Mouse (Mus musculus) liver, adult 2 months (tissue): ENCODE measurements around the gene Pa2g4. TPM values are rescaled to one million over a fixed set of nuclear protein-coding genes. Genes with fewer than 3 reads are reported as not detected.

Experiments used
- DNase-seq: peaks from one replicate; pipeline ENCODE4 v3.0.0-alpha.2; 2011; ENCODE audit warnings: low read depth, low spot score; ENCODE audit errors: extremely low read depth
- H3K27ac ChIP-seq: fragments of 200-500 bp; replicated peaks from 2 replicates; pipeline ENCODE4 v1.5.1; 2012; ENCODE audit warnings: low read depth, mild to moderate bottlenecking, control low read depth, inconsistent platforms, low read length; ENCODE audit not compliant: insufficient read depth
- H3K27me3 ChIP-seq: fragments of 200-500 bp; 2 replicates; pipeline ENCODE4 v1.6.1; 2012; ENCODE audit warnings: mild to moderate bottlenecking, moderate library complexity, low read length, inconsistent platforms; ENCODE audit not compliant: control insufficient read depth, insufficient read depth
- H3K36me3 ChIP-seq: fragments of 200-500 bp; 2 replicates; pipeline ENCODE4 v1.6.1; 2012; ENCODE audit warnings: low read length, inconsistent platforms; ENCODE audit not compliant: control insufficient read depth, insufficient read depth
- H3K4me1 ChIP-seq: fragments of 200-500 bp; 2 replicates; pipeline ENCODE4 v1.6.1; 2011; ENCODE audit warnings: low read length; ENCODE audit not compliant: control insufficient read depth, insufficient read depth
- H3K4me3 ChIP-seq: fragments of 200-500 bp; 2 replicates; pipeline ENCODE4 v1.5.1; 2011; ENCODE audit warnings: low read depth, mild to moderate bottlenecking, control low read depth, low read length, moderate library complexity; ENCODE audit not compliant: insufficient read depth
- H3K79me2 ChIP-seq: fragments of 200-500 bp; 2 replicates; pipeline ENCODE4 v1.6.1; 2012; ENCODE audit warnings: inconsistent platforms, mild to moderate bottlenecking, low read length, moderate library complexity; ENCODE audit not compliant: control insufficient read depth, insufficient read depth
- H3K9ac ChIP-seq: fragments of 200-500 bp; 2 replicates; pipeline ENCODE4 v1.6.1; 2012; ENCODE audit warnings: low read depth, mild to moderate bottlenecking, control low read depth, inconsistent platforms, low read length
- CTCF ChIP-seq: fragments of 200-500 bp; IDR thresholded peaks from 2 replicates; pipeline ENCODE4 v1.5.1; 2011; ENCODE audit warnings: low read depth, low read length, control low read depth
- POLR2A ChIP-seq: fragments of 200-500 bp; IDR thresholded peaks from 2 replicates; pipeline ENCODE4 v1.6.1; 2011; ENCODE audit warnings: low read length, control low read depth; ENCODE audit not compliant: insufficient read depth; ENCODE audit errors: extremely low read depth
- WGBS: fragments of 180-500 bp; shearing (Covaris S2); methylation state at CpG from one replicate; pipeline ENCODE4 v1.1.7; 2018; 5-methylcytosine and 5-hydroxymethylcytosine counted together
- polyA plus RNA-seq: library from polyadenylated mRNA; depleted of rRNA; stranded (reverse); fragments of >200 nt; gene quantifications from 2 replicates; pipeline ENCODE4 v1.2.3, GENCODE M21; 2012; rRNA removed
- total RNA-seq: library from RNA; depleted of rRNA; stranded (reverse); fragments of >200 nt; gene quantifications from 2 replicates; pipeline ENCODE4 v1.2.3, GENCODE M21; 2014; rRNA removed

The Pa2g4 gene
- total and polyA plus RNA-seq, 2 experiments: 17.6 to 24.7 TPM

DNA sequence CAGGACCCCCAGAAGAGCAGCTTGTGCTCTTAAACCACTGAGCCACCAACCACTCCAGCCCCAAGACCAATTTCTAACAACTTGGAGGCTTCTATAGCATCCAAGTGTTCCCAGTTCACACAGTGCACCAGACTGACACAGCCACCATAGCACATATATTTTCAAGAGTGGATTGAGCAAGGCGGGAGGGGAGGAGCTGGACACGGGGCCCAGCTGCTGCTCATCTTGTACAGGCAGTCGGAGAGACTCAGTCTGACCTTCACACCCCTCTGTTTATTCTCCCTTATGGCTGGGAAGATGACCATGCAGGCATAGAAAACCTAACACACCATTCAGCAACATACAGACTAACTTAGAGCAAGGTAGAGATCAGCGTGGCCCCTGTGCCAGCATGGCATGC, 56.0 kb downstream of the Pa2g4 start:
- Histone ChIP-seq H3K27me3 (no peaks in the 10 kb centered on the region), H3K36me3 (peaks cover 5% of the 10 kb centered on the region; the same call in 1 of the 2 replicates), H3K4me1 (no peaks in the 10 kb centered on the region), H3K9ac (no peak overlapping the region), H3K4me3 (no peak overlapping the region), H3K79me2 (peaks cover 4% of the 10 kb centered on the region; the same call in 1 of the 2 replicates), H3K27ac (no peak overlapping the region)
- TF ChIP-seq POLR2A: no peak
- TF ChIP-seq CTCF: no peak
- DNase-seq: no peak
- WGBS: 69% methylated on average over 4 of the region's 4 CpGs

DNA sequence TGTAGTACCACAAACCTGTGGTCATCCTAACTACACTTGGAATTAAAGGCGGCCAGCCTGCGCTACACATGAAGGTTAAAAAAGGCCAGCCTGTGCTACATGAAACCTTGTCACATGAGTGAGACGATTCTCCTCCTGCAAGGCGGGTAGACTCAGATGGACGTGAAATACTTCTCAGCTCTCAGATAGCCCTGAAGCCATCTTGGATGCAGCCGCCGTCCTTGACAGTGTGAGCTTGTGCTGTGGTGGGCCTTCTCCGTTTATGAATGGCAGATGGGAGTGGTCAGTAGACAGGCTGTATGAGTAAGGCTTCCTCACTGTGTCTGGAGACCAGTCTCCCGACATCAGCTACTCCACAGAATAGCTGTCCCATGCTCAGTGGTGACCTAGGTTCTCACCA, 56.6 kb downstream of the Pa2g4 start:
- no peak overlapping the region for H3K4me3 ChIP-seq
- peaks cover 5% of the 10 kb centered on the region; the same call in 1 of the 2 replicates for H3K36me3 ChIP-seq
- H3K79me2 ChIP-seq: peaks cover 4% of the 10 kb centered on the region; the same call in 1 of the 2 replicates
- DNase-seq: no peak
- H3K4me1 ChIP-seq: peaks cover 3% of the 10 kb centered on the region
- TF ChIP-seq POLR2A (no peak), CTCF (no peak)
- 91% methylated on average over 9 of the region's 9 CpGs for WGBS
- H3K9ac ChIP-seq: no peak overlapping the region
- no peaks in the 10 kb centered on the region for H3K27me3 ChIP-seq
- H3K27ac ChIP-seq: no peak overlapping the region

DNA sequence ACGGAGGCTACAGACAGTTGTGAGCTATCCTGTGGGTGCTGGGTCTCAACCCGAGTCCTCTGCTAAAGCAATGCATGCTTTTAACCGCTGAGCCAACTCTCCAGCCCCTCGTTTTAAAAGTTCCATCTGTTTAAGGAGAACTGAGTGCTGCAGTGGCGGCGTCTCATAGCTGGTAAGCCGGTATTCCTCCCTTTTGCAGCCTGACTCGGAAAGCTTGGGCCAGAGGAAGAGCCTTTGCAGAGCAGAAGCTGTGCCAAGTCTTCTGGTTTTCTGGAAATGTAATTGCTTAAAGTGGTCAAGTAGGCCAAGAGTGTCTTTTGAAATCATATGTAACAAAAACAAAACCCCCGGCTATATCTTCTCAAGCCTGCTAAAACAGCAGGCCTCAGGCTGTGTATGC, 57.5 kb downstream of the Pa2g4 start:
- whole genome bisulfite sequencing: 87% methylated on average over 9 of the region's 9 CpGs
- no peak overlapping the region for H3K27ac ChIP-seq
- DNase-seq: no peak
- peaks cover 4% of the 10 kb centered on the region; the same call in 1 of the 2 replicates for H3K79me2 ChIP-seq
- H3K4me1 ChIP-seq: peaks cover 3% of the 10 kb centered on the region
- peaks cover 2% of the 10 kb centered on the region; the same call in 1 of the 2 replicates for H3K36me3 ChIP-seq
- TF ChIP-seq CTCF (no peak), POLR2A (no peak)
- H3K4me3 ChIP-seq: no peak overlapping the region
- H3K27me3 ChIP-seq: no peaks in the 10 kb centered on the region
- H3K9ac ChIP-seq: no peak overlapping the region

Other genes starting within 250 kb of the Pa2g4 start
- 89.5 and 107 TPM in 2 replicates for gene Cnpy2, start 243.5 kb downstream of the Pa2g4 start, total RNA-seq
- gene Cnpy2, start 243.5 kb downstream of the Pa2g4 start, polyA plus RNA-seq: 69.0 and 72.0 TPM in 2 replicates
- 57.1 and 60.1 TPM in 2 replicates for gene Cs, start 228.3 kb downstream of the Pa2g4 start, total RNA-seq
- gene Cs, start 228.3 kb downstream of the Pa2g4 start, polyA plus RNA-seq: 99.6 and 115 TPM in 2 replicates
- gene Coq10a, start 197.0 kb downstream of the Pa2g4 start, total RNA-seq: 19.9 and 20.7 TPM in 2 replicates
- 57.9 and 65.7 TPM in 2 replicates for gene Coq10a, start 197.0 kb downstream of the Pa2g4 start, polyA plus RNA-seq
- gene Ankrd52, start 188.9 kb downstream of the Pa2g4 start, total RNA-seq: 5.6 and 9.3 TPM in 2 replicates
- gene Ankrd52, start 188.9 kb downstream of the Pa2g4 start, polyA plus RNA-seq: 11.8 and 14.8 TPM in 2 replicates
- 2.4 and 3.2 TPM in 2 replicates for gene Slc39a5, start 164.8 kb downstream of the Pa2g4 start, total RNA-seq
- gene Slc39a5, start 164.8 kb downstream of the Pa2g4 start, polyA plus RNA-seq: 2.0 and 8.9 TPM in 2 replicates
- 12.9 and 17.0 TPM in 2 replicates for gene Nabp2, start 154.5 kb downstream of the Pa2g4 start, total RNA-seq
- 22.3 and 27.9 TPM in 2 replicates for gene Nabp2, start 154.5 kb downstream of the Pa2g4 start, polyA plus RNA-seq
- gene Rnf41, start 154.3 kb downstream of the Pa2g4 start, total RNA-seq: 5.1 and 6.6 TPM in 2 replicates
- 5.9 TPM in 2 replicates for gene Rnf41, start 154.3 kb downstream of the Pa2g4 start, polyA plus RNA-seq
- gene Smarcc2, start 106.7 kb downstream of the Pa2g4 start, total RNA-seq: 13.8 and 21.9 TPM in 2 replicates
- 63.1 and 64.5 TPM in 2 replicates for gene Smarcc2, start 106.7 kb downstream of the Pa2g4 start, polyA plus RNA-seq
- gene Myl6, start 71.8 kb downstream of the Pa2g4 start, total RNA-seq: 477 and 556 TPM in 2 replicates
- 553 and 575 TPM in 2 replicates for gene Myl6, start 71.8 kb downstream of the Pa2g4 start, polyA plus RNA-seq
- 0.28 and 0.47 TPM in 2 replicates for gene Myl6b, start 67.3 kb downstream of the Pa2g4 start, total RNA-seq
- 1.1 and 1.6 TPM in 2 replicates for gene Myl6b, start 67.3 kb downstream of the Pa2g4 start, polyA plus RNA-seq
- 7.9 and 10.7 TPM in 2 replicates for gene Esyt1, start 40.1 kb downstream of the Pa2g4 start, total RNA-seq
- 9.2 and 12.8 TPM in 2 replicates for gene Esyt1, start 40.1 kb downstream of the Pa2g4 start, polyA plus RNA-seq
- gene Zc3h10, start 18.2 kb downstream of the Pa2g4 start, total RNA-seq: 3.2 and 4.4 TPM in 2 replicates
- gene Zc3h10, start 18.2 kb downstream of the Pa2g4 start, polyA plus RNA-seq: 6.8 and 8.1 TPM in 2 replicates
- 921 and 1,015 TPM in 2 replicates for gene Rpl41, start 16.7 kb downstream of the Pa2g4 start, total RNA-seq
- 794 TPM in 2 replicates for gene Rpl41, start 16.7 kb downstream of the Pa2g4 start, polyA plus RNA-seq
- 92.9 and 115 TPM in 2 replicates for gene Erbb3, start 23.7 kb upstream of the Pa2g4 start, total RNA-seq
- gene Erbb3, start 23.7 kb upstream of the Pa2g4 start, polyA plus RNA-seq: 37.4 and 37.9 TPM in 2 replicates
- 234 and 279 TPM in 2 replicates for gene Rps26, start 60.8 kb upstream of the Pa2g4 start, total RNA-seq
- gene Rps26, start 60.8 kb upstream of the Pa2g4 start, polyA plus RNA-seq: 425 and 439 TPM in 2 replicates
- 0.09 and 0.13 TPM in 2 replicates for gene Ikzf4, start 80.0 kb upstream of the Pa2g4 start, total RNA-seq
- gene Ikzf4, start 80.0 kb upstream of the Pa2g4 start, polyA plus RNA-seq: 0.60 and 0.80 TPM in 2 replicates
- 135 and 145 TPM in 2 replicates for gene Suox, start 108.1 kb upstream of the Pa2g4 start, total RNA-seq
- gene Suox, start 108.1 kb upstream of the Pa2g4 start, polyA plus RNA-seq: 103 and 168 TPM in 2 replicates
- 68.6 and 74.0 TPM in 2 replicates for gene Rab5b, start 130.3 kb upstream of the Pa2g4 start, total RNA-seq
- gene Rab5b, start 130.3 kb upstream of the Pa2g4 start, polyA plus RNA-seq: 78.8 and 80.5 TPM in 2 replicates
- gene Pmel, start 138.2 kb upstream of the Pa2g4 start, total RNA-seq: 0.09 and 0.40 TPM in 2 replicates
- gene Pmel, start 138.2 kb upstream of the Pa2g4 start, polyA plus RNA-seq: 0.72 and 0.83 TPM in 2 replicates
- gene Cdk2, start 139.0 kb upstream of the Pa2g4 start, total RNA-seq: 4.7 and 7.6 TPM in 2 replicates
- gene Cdk2, start 139.0 kb upstream of the Pa2g4 start, polyA plus RNA-seq: 7.0 and 8.3 TPM in 2 replicates
- 4.1 and 6.5 TPM in 2 replicates for gene Dgka, start 178.9 kb upstream of the Pa2g4 start, total RNA-seq
- gene Dgka, start 178.9 kb upstream of the Pa2g4 start, polyA plus RNA-seq: 7.1 and 7.2 TPM in 2 replicates
- 9.5 and 12.7 TPM in 2 replicates for gene Pym1, start 181.9 kb upstream of the Pa2g4 start, total RNA-seq
- gene Pym1, start 181.9 kb upstream of the Pa2g4 start, polyA plus RNA-seq: 15.0 and 15.6 TPM in 2 replicates
- 74.3 and 79.8 TPM in 2 replicates for gene Mmp19, start 224.9 kb upstream of the Pa2g4 start, total RNA-seq
- 48.4 and 67.5 TPM in 2 replicates for gene Mmp19, start 224.9 kb upstream of the Pa2g4 start, polyA plus RNA-seq
- gene Dnajc14, start 238.1 kb upstream of the Pa2g4 start, total RNA-seq: 23.5 and 25.3 TPM in 2 replicates
- 9.2 and 9.7 TPM in 2 replicates for gene Dnajc14, start 238.1 kb upstream of the Pa2g4 start, polyA plus RNA-seq
- gene Tmem198b, start 238.4 kb upstream of the Pa2g4 start, total RNA-seq: 1.3 and 1.6 TPM in 2 replicates
- gene Tmem198b, start 238.4 kb upstream of the Pa2g4 start, polyA plus RNA-seq: 4.5 and 5.7 TPM in 2 replicates